In the genomic region with DNA sequence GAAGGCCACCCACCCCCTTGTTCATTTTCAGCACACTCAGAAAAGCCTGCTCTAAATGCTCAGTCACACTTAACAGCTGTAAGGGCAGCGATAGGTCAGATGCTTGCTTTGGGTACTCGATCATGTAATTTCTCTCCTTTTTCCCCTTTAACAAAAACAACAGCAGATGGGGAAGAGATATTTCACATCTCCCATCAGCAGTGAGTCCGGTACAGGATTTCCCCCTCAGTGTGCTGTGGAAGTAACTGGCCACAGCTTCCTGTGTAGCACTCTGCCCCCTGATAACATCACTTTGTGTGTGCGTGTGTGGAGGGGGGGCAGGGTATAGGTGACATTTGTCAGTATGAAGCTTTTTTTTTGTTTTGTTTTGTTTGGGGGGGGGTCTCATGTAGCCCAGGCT, we compare ENCODE assay signal across 9 mouse cellular contexts.
DNase-seq lines count a peak whose midpoint lies in the region; ATAC-seq and TF ChIP-seq lines count a peak whose summit lies in the region.
"Had no signal": no experiment of that assay in that cellular context is flagged by ENCODE, and none has a peak within 500 bp of the region (broad histone marks: within the 10 kb centered on the region; RNA-seq: fewer than 3 reads in every experiment).

No protein-coding gene starts in this region.

- 0 out of 2 replicates have a peak, but pooled peaks have one; percentile 8 for TF ChIP-seq EP300 in heart, postnatal 0 days (IDR thresholded peaks at IDR 0.05; ENCODE audit: low read depth)

- WGBS in heart, postnatal 0 days = 49% methylated on average over 4 of the region's 4 CpGs

- no peak for DNase-seq in layer of hippocampus, adult 2 months (ENCODE audit: low spot score in 2 of 2)
- DNase-seq in layer of hippocampus, postnatal 25 days (ENCODE audit: extremely low spot score in 1 of 2, low spot score in 1 of 2) = no peak
- DNase-seq in heart, postnatal 0 days (ENCODE audit: low spot score) = no peak
- DNase-seq in retina, embryonic 14.5 days (ENCODE audit: low spot score) = peak; percentile 20
- no peak for DNase-seq in frontal cortex, postnatal 36 days (ENCODE audit: low spot score in 2 of 2)
- DNase-seq in urinary bladder, postnatal 14 days (ENCODE audit: low spot score) = no peak
- no peak for DNase-seq in testis, postnatal 14 days (ENCODE audit: low spot score)

- H3K4me1 ChIP-seq in heart, postnatal 0 days (ENCODE audit: control insufficient read depth, insufficient read depth) = peaks cover 48% of the 10 kb centered on the region

- no peaks in the 10 kb centered on the region for H3K36me3 ChIP-seq in heart, postnatal 0 days (replicated peaks; ENCODE audit: control insufficient read depth, insufficient read depth, low read length)
- H3K36me3 ChIP-seq: liver, embryonic 15.5 days had no signal

- H3K9me3 ChIP-seq in heart, postnatal 0 days (replicated peaks; ENCODE audit: control insufficient read depth, low read length) = no peaks in the 10 kb centered on the region
- H3K9me3 ChIP-seq: liver, embryonic 15.5 days had no signal

- no peak overlapping the region for H3K9ac ChIP-seq in heart, postnatal 0 days (replicated peaks; ENCODE audit: low read depth, low read length)
- H3K9ac ChIP-seq: liver, embryonic 15.5 days had no signal

- H3K27ac ChIP-seq in layer of hippocampus, adult 2 months = peak overlapping the region; percentile 77
- peak overlapping the region; percentile 92 for H3K27ac ChIP-seq in heart, postnatal 0 days (ENCODE audit: low read depth)
- H3K27ac ChIP-seq: liver, embryonic 15.5 days had no signal

- H3K4me2 ChIP-seq in heart, postnatal 0 days (ENCODE audit: low read depth, low read length) = no peak overlapping the region
- H3K4me2 ChIP-seq: liver, embryonic 15.5 days had no signal

- peak; percentile 98 for ATAC-seq in activated CD4-positive, CD25-positive, alpha-beta regulatory T cell, adult 4 months
- ATAC-seq in heart, postnatal 0 days (ENCODE audit: insufficient read depth, low read depth) = no peak

- H3K27me3 ChIP-seq in heart, postnatal 0 days (ENCODE audit: control insufficient read depth, insufficient read depth, low read length) = no peaks in the 10 kb centered on the region

- H3K4me3 ChIP-seq in layer of hippocampus, adult 2 months = no peak overlapping the region
- H3K4me3 ChIP-seq in heart, postnatal 0 days (ENCODE audit: low read depth, low read length) = no peak overlapping the region
- H3K4me3 ChIP-seq: liver, embryonic 15.5 days had no signal

- no peak for TF ChIP-seq CTCF in layer of hippocampus, adult 2 months (conservative IDR thresholded peaks at IDR 0.05)
- TF ChIP-seq CTCF in heart, postnatal 0 days (IDR thresholded peaks at IDR 0.05; ENCODE audit: low read depth) = no peak
